Comparison of ENCODE assay signal across 13 mouse cellular contexts in genomic region chr12:101831221-101831620, GRCm38 (mm10). TPM values are rescaled to one million over a fixed set of nuclear protein-coding genes. Genes with fewer than 3 reads are reported as not detected.
A peak's percentile ranks its signal among the peaks of the same experiment; 100 is the strongest.
DNase-seq lines count a peak whose midpoint lies in the region; ATAC-seq and TF ChIP-seq lines count a peak whose summit lies in the region.
"Had no signal": no experiment of that assay in that cellular context is flagged by ENCODE, and none has a peak within 500 bp of the region (broad histone marks: within the 10 kb centered on the region; RNA-seq: fewer than 3 reads in every experiment).

No protein-coding gene starts in this region.

- H3K4me2 ChIP-seq in kidney, embryonic 14.5 days (replicated peaks; ENCODE audit: low read depth, low read length) = no peak overlapping the region
- no peak overlapping the region for H3K4me2 ChIP-seq in midbrain, embryonic 13.5 days (replicated peaks)
- H3K4me2 ChIP-seq in midbrain, embryonic 16.5 days (ENCODE audit: low read length) = no peak overlapping the region
- no peak overlapping the region for H3K4me2 ChIP-seq in myocyte (ENCODE audit: low read depth)
- H3K4me2 ChIP-seq: neural tube, embryonic 12.5 days had no signal

- H3ac ChIP-seq in myocyte (ENCODE audit: control insufficient read depth, insufficient read length) = no peak overlapping the region

- H3K27ac ChIP-seq in kidney, embryonic 14.5 days (ENCODE audit: low read depth, low read length) = peak overlapping the region; percentile 62; the same call in 1 of the 2 replicates
- no peak overlapping the region for H3K27ac ChIP-seq in midbrain, embryonic 13.5 days
- no peak overlapping the region for H3K27ac ChIP-seq in midbrain, embryonic 16.5 days (ENCODE audit: low read length)
- no peak overlapping the region for H3K27ac ChIP-seq in thymus, adult 2 months (ENCODE audit: control insufficient read depth, insufficient read depth, low read length)
- H3K27ac ChIP-seq: liver, embryonic 14.5 days; neural tube, embryonic 12.5 days had no signal

- no peak; the same call in 1 of the 2 replicates for ATAC-seq in kidney, embryonic 14.5 days (ENCODE audit: low FRiP score, low TSS enrichment)
- 0 out of 2 replicates have a peak, but pooled peaks have one; percentile 27 for ATAC-seq in midbrain, embryonic 13.5 days
- ATAC-seq in midbrain, embryonic 16.5 days = no peak

- no peak overlapping the region for H3K9ac ChIP-seq in kidney, embryonic 14.5 days (ENCODE audit: low read depth, low read length)
- no peak overlapping the region for H3K9ac ChIP-seq in midbrain, embryonic 13.5 days (replicated peaks)
- no peak overlapping the region for H3K9ac ChIP-seq in midbrain, embryonic 16.5 days (ENCODE audit: low read depth, low read length)
- H3K9ac ChIP-seq: liver, embryonic 14.5 days; neural tube, embryonic 12.5 days had no signal

- WGBS in kidney, embryonic 14.5 days = 54% methylated on average over 4 of the region's 4 CpGs
- 71% methylated on average over 4 of the region's 4 CpGs for WGBS in midbrain, embryonic 13.5 days
- WGBS in midbrain, embryonic 16.5 days = 81% methylated on average over 4 of the region's 4 CpGs
- WGBS in thymus, adult 2 months = 85% methylated on average over 4 of the region's 4 CpGs

- intact Hi-C loops in heart, postnatal 14 days (cut with DNase I) = no loop called here

- H3K27me3 ChIP-seq in kidney, embryonic 14.5 days (ENCODE audit: control insufficient read depth, insufficient read depth, low read length) = no peaks in the 10 kb centered on the region
- no peaks in the 10 kb centered on the region for H3K27me3 ChIP-seq in midbrain, embryonic 13.5 days
- H3K27me3 ChIP-seq in midbrain, embryonic 16.5 days (ENCODE audit: control insufficient read depth, insufficient read depth, low read depth, low read length) = no peaks in the 10 kb centered on the region
- no peaks in the 10 kb centered on the region for H3K27me3 ChIP-seq in myocyte (ENCODE audit: control insufficient read depth, insufficient read depth, insufficient read length)
- no peaks in the 10 kb centered on the region for H3K27me3 ChIP-seq in thymus, adult 2 months (ENCODE audit: control insufficient read depth, insufficient read depth, low read length)
- H3K27me3 ChIP-seq: neural tube, embryonic 12.5 days had no signal

- H3K4me3 ChIP-seq in kidney, embryonic 14.5 days (ENCODE audit: low read length) = no peak overlapping the region
- H3K4me3 ChIP-seq in midbrain, embryonic 13.5 days (replicated peaks) = no peak overlapping the region
- no peak overlapping the region for H3K4me3 ChIP-seq in midbrain, embryonic 16.5 days (ENCODE audit: low read depth, low read length)
- H3K4me3 ChIP-seq in myocyte = no peak overlapping the region
- no peak overlapping the region for H3K4me3 ChIP-seq in thymus, adult 2 months (ENCODE audit: control insufficient read depth, insufficient read depth, low read length)
- H3K4me3 ChIP-seq: neural tube, embryonic 12.5 days had no signal

- no peaks in the 10 kb centered on the region for H3K79me2 ChIP-seq in myocyte (ENCODE audit: control insufficient read depth, insufficient read depth)

- no peak for TF ChIP-seq CTCF in thymus, adult 2 months (IDR thresholded peaks at IDR 0.05; ENCODE audit: borderline replicate concordance, control insufficient read depth, extremely low read depth, insufficient read depth, low read length, poor library complexity)

- H3K9me3 ChIP-seq in kidney, embryonic 14.5 days (ENCODE audit: control insufficient read depth, low read length) = no peaks in the 10 kb centered on the region
- H3K9me3 ChIP-seq in midbrain, embryonic 13.5 days = no peaks in the 10 kb centered on the region
- no peaks in the 10 kb centered on the region for H3K9me3 ChIP-seq in midbrain, embryonic 16.5 days (replicated peaks; ENCODE audit: control insufficient read depth, low read length, poor library complexity, severe bottlenecking)
- H3K9me3 ChIP-seq: neural tube, embryonic 12.5 days had no signal

- H3K4me1 ChIP-seq in kidney, embryonic 14.5 days (ENCODE audit: control insufficient read depth, insufficient read depth, low read length) = peaks cover 9% of the 10 kb centered on the region; the same call in 1 of the 2 replicates
- H3K4me1 ChIP-seq in midbrain, embryonic 13.5 days (replicated peaks) = no peaks in the 10 kb centered on the region
- H3K4me1 ChIP-seq in midbrain, embryonic 16.5 days (ENCODE audit: control insufficient read depth, insufficient read depth, low read length) = no peaks in the 10 kb centered on the region
- H3K4me1 ChIP-seq in thymus, adult 2 months (replicated peaks; ENCODE audit: control insufficient read depth, insufficient read depth, low read length) = no peaks in the 10 kb centered on the region
- H3K4me1 ChIP-seq: neural tube, embryonic 12.5 days had no signal

- TF ChIP-seq POLR2A in myocyte (IDR thresholded peaks at IDR 0.05; ENCODE audit: insufficient read length, low read depth) = peak; percentile 11
- no peak for TF ChIP-seq POLR2A in thymus, adult 2 months (IDR thresholded peaks at IDR 0.05; ENCODE audit: control insufficient read depth, extremely low read depth, insufficient read depth, low read length, poor library complexity)

- peaks cover 6% of the 10 kb centered on the region; the same call in 1 of the 2 replicates for H3K36me3 ChIP-seq in kidney, embryonic 14.5 days (ENCODE audit: control insufficient read depth, insufficient read depth, low read length)
- peaks cover 18% of the 10 kb centered on the region for H3K36me3 ChIP-seq in midbrain, embryonic 13.5 days
- H3K36me3 ChIP-seq in midbrain, embryonic 16.5 days (ENCODE audit: control insufficient read depth, insufficient read depth, low read length) = 0 out of 2 replicates have a peak, but pooled peaks cover 9% of the 10 kb centered on the region
- peaks cover 9% of the 10 kb centered on the region for H3K36me3 ChIP-seq in myocyte (ENCODE audit: control insufficient read depth, insufficient read depth)
- H3K36me3 ChIP-seq in thymus, adult 2 months (ENCODE audit: control insufficient read depth, insufficient read depth, low read length) = peaks cover 6% of the 10 kb centered on the region

- DNase-seq in heart, adult 11 months = peak; percentile 87
- no peak for DNase-seq in heart, postnatal 14 days
- no peak for DNase-seq in kidney, postnatal 14 days
- no peak for DNase-seq in thymus, adult 2 months
- DNase-seq: cerebellum, postnatal 25 days; right cerebral cortex, postnatal 14 days had no signal

TF ChIP-seq in myocyte, 11 proteins besides CTCF, POLR2A, EP300 and RAD21:
- TF ChIP-seq TCF3 (IDR thresholded peaks at IDR 0.05; ENCODE audit: insufficient read length, low read depth) (no peak), POLR2AphosphoS2 (IDR thresholded peaks at IDR 0.05; ENCODE audit: insufficient read length, low read depth) (peak; percentile 70), TCF12 (IDR thresholded peaks at IDR 0.05; ENCODE audit: insufficient read depth, poor library complexity, severe bottlenecking) (no peak), E2F4 (IDR thresholded peaks at IDR 0.05; ENCODE audit: insufficient read depth) (no peak), USF1 (IDR thresholded peaks at IDR 0.05; ENCODE audit: low read depth) (no peak), CEBPB (IDR thresholded peaks at IDR 0.05; ENCODE audit: insufficient read depth, poor library complexity, severe bottlenecking) (no peak), SRF (IDR thresholded peaks at IDR 0.05; ENCODE audit: control insufficient read depth, insufficient read length, low read depth) (no peak), MYOD1 (IDR thresholded peaks at IDR 0.05; ENCODE audit: control insufficient read depth in 1 of 3, insufficient read length in 2 of 3, low read depth in 2 of 3) (no peak), MAX (IDR thresholded peaks at IDR 0.05; ENCODE audit: low read depth) (no peak)
TF ChIP-seq in myocyte: peak in this region for 1.

RNA-seq across cellular contexts. Expression of gene Fbln5, which starts 12.4 kb away (rescaled TPM):
- 10 to 100 TPM; 31.6 to 38.1 TPM for total RNA-seq in heart, postnatal 14 days (2021)
- 36.2 and 51.3 TPM in 2 replicates for polyA plus RNA-seq in kidney, embryonic 14.5 days (2014; fragmentation: Nextera tagmentation; extraction: Ambion mirVana)
- 2.4 and 3.4 TPM in 2 replicates for polyA plus RNA-seq in midbrain, embryonic 13.5 days (2015; fragmentation: Nextera tagmentation; extraction: Ambion mirVana)
- polyA plus RNA-seq in midbrain, embryonic 16.5 days (2015; fragmentation: Nextera tagmentation; extraction: Ambion mirVana) = 10.3 and 11.7 TPM in 2 replicates
- 44.9 TPM for polyA plus RNA-seq in myocyte (2012; fragmentation: generic; extraction: Trizol)
- polyA plus RNA-seq in thymus, adult 2 months (2012; rRNA removed) = 11.1 and 16.3 TPM in 2 replicates
- total RNA-seq: megakaryocyte-erythroid progenitor cell, adult 5-6 weeks had no signal
